Mouse (Mus musculus) telencephalon, adult 2 months (tissue): ENCODE results near the gene Sorbs2.
A peak's percentile ranks its signal among the peaks of the same experiment; 100 is the strongest.

Experiments used
- DNase-seq: peaks from one replicate; pipeline ENCODE4 v3.0.0-alpha.2; 2011; ENCODE audit warnings: low read depth, low spot score

Gene Sorbs2

GRCm38 (mm10) chr8:45751512-45752502 is 244.2 kb downstream of the Sorbs2 start:
- DNase-seq = peak; percentile 44

GRCm38 (mm10) chr8:45755482-45755881 is 247.9 kb downstream of the Sorbs2 start:
- DNase-seq = no peak

- no peak for DNase-seq
Observed at GRCm38 (mm10) chr8:45755972-45756371, 248.4 kb downstream of the Sorbs2 start.

- DNase-seq = no peak
Observed at GRCm38 (mm10) chr8:45760622-45761021, 253.0 kb downstream of the Sorbs2 start.

DNA sequence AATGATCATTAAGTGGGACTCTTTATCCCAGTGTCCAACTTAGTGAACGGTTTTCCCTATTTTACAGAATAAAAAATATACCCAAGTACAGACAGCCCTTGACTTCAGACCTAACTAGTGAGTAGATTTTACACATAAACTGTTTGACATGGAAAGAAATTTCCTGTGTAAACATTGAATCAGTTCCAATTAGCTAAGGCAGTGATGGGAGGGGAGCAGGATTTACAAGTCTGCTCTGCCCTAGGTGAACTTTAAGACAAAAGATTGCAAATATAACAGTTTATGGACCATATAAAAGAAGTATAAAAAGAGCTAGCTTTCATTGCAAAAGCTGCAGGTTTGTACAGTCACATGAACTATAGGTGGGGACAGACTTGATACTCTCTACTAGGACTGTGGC is 253.5 kb downstream of the Sorbs2 start:
- no peak for DNase-seq

DNA sequence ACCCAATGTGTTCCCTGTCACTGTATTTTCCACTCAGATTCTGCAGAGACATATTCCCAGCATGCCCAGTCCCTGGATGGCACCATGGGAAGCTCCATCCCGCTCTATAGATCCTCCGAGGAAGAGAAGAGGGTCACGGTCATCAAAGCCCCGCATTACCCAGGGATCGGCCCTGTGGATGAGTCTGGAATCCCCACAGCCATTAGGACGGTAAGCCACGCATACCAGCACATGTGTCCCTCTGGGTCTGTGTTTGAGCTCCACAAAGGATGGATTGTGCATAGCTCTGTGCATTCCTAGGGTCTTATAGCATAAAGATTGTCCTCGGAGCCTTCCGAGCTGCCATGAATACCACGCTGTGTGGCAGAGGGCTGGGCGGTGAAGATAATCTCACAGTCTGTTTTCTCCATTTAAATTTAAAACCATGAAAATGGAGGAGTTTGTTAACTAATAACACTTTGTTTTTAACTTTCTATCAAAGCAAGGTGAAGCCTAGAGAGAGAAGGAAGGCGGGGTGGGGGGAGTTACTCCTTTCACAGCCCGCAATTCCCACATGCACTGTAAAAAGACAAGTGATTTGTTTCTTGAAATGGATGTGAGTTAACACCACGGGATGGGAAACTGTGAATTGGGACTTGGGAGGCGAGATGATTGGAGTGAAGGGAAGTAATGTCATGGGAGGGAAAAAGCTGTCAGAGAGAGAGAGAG is 255.5 kb downstream of the Sorbs2 start:
- no peak for DNase-seq

- no peak for DNase-seq
Observed at GRCm38 (mm10) chr8:45763690-45764342, 256.2 kb downstream of the Sorbs2 start.

- DNase-seq = no peak
Observed at GRCm38 (mm10) chr8:45766138-45766537, 258.6 kb downstream of the Sorbs2 start.

- DNase-seq = no peak
Observed at GRCm38 (mm10) chr8:45774841-45775240, 267.3 kb downstream of the Sorbs2 start.

DNA sequence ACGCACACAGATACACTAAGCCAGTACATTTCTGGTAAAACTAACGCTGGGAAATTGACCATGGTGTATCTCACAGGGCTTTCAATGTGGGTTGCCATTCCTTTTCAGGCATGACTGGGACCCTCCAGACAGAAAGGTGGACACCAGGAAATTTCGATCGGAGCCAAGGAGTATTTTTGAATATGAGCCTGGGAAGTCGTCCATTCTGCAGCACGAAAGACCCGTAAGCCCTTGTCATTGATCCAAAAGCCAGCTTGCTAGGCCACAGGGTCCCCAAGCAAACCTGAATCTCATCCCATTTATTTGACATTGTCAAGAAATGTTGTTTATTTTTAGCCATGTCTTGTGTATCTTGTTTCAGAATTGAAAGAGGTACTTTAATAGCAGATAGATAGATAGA is 267.9 kb downstream of the Sorbs2 start:
- DNase-seq = no peak

DNA sequence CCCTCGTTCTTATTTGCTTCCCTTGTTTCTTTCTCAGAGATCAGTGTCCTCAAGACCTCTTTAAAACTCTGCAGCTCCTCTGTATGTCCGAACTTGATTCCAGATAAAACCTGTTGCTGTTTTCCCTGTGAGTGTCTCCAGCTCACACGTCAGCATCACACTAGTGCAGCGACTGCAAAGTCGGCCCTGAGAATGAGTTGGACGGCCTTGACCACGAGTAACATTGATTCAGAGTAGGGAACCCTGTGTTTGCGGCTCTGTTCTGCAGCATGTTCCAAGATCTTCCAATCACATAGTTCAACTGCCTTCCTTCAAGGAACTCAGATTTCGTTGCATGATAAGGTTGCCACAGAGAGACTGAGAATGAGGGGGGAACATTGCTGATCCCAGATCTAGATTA is 268.8 kb downstream of the Sorbs2 start:
- no peak for DNase-seq

GRCm38 (mm10) chr8:45776977-45777376 is 269.4 kb downstream of the Sorbs2 start:
- peak; percentile 71 for DNase-seq

DNA sequence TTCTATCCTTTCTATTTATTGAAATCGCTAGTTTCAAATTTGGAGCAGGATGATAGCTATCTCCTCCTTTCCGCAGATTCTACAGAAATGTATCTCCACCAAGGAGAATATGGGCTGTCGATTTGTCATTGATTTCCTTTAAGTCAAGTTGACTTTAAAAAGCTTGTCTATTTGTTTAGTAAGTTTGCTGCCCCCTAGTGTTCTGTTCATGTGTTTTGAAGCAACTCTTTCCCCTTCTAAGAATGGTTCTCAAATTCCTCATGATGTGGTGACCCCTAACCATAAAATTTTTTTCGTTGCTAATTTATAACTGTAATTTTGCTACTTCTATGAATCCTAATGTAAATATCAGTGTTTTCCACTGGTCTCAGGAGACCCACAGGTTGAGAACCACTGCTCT is 273.0 kb downstream of the Sorbs2 start:
- DNase-seq = peak; percentile 52

- DNase-seq = no peak
Observed at GRCm38 (mm10) chr8:45788610-45789009, 281.0 kb downstream of the Sorbs2 start.

DNA sequence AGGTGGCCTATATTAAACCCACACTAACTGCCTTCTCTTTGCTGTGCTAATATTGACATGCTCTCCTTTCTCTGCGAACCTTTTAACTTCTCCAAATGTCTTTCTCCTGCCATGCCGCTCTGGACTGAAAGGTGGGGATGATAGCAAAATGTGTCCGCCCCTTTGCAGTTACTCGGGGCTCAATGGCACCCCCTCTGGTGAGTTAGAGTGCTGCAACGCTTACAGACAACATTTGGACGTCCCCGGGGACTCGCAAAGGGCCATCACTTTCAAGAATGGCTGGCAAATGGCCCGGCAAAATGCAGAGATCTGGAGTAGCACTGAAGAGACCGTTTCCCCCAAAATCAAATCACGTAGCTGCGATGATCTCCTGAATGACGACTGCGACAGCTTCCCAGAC is 287.3 kb downstream of the Sorbs2 start:
- no peak for DNase-seq

DNA sequence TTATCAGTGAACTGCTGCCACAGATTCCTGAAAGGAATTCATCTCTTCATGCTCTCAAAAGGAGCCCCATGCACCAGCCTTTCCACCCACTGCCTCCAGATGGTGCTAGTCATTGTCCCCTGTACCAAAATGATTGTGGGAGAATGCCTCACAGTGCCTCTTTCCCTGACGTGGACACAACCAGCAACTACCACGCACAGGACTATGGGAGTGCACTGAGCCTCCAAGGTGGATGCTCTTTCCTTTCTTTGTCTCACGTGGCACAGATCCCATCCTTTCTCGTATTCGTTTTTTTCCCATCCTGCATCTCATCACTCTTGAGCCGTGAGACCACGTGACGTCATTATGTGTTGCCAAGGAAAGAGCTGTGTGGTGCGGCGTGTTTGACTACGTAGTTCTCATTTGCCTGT is 288.7 kb downstream of the Sorbs2 start:
- DNase-seq = peak; percentile 72

DNA sequence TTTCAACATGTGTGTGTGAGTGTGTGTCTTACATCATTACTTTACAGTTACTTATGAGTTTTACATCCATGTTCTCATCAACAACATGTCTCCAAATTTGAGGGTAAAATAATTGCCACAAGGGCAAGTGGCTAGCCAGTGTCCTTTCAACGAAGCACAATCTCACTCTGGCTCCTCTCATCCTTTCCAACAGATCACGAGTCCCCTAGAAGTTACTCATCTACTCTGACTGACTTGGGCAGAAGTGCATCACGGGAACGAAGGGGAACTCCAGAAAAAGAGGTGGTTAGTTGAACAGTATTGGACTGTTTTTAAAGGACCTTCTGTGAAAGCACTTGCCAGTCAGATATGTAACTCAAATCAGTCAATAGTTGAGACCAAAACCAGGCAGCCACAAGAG is 291.9 kb downstream of the Sorbs2 start:
- DNase-seq = no peak

DNA sequence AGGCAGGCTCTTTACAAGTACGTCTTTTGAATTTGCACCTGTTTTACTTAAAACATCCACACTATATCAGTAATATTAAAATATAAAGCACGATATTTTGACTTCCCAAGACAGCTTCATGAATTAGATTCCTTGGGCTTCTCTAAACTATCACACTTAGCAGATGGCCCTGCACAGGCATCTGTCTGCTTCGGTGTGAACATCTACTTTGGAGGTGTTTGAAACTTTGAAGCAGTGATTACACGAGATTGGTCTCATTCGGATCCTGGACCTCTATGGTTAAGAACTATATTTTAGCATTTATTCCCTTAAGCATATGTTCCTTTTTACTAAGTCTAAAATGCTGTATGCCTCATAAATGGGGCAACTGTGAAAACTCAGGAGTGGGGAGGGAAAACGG is 301.0 kb downstream of the Sorbs2 start:
- no peak for DNase-seq

- DNase-seq = no peak
Observed at GRCm38 (mm10) chr8:45816765-45817426, 309.3 kb downstream of the Sorbs2 start.

DNA sequence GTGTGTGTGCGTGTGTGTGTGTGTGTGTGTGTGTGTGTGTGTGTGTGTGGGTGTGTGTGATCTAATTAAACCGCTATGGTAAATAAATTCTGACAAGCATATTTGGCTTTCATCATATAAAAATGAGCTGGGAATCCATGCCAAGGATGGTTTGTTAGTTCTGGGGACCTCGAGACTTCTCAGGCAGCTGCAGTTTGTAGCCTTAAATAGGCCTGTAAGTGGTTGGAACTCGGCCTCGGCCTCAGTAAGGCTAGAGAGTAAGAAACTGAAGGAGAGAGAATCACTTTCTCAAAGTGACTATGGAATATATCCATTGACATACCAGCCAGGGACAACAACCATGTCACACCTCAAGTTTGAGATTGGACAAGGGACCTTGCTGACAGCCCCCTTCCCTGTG is 314.1 kb downstream of the Sorbs2 start:
- no peak for DNase-seq

- no peak for DNase-seq
Observed at GRCm38 (mm10) chr8:45829985-45830548, 322.5 kb downstream of the Sorbs2 start.
